7 mouse cellular contexts compared by ENCODE assay signal in genomic region chr7:143748041-143748868, GRCm38 (mm10). TPM values are rescaled to one million over a fixed set of nuclear protein-coding genes. Genes with fewer than 3 reads are reported as not detected.
DNase-seq lines count a peak whose midpoint lies in the region; ATAC-seq and TF ChIP-seq lines count a peak whose summit lies in the region.

No protein-coding gene starts in this region.

- H3K4me3 ChIP-seq in intestine, postnatal 0 days (ENCODE audit: low read depth, low read length): no peak overlapping the region
- 0 out of 2 replicates have a peak overlapping the region, but pooled peaks have one; percentile 5 for H3K4me3 ChIP-seq in midbrain, embryonic 14.5 days (replicated peaks; ENCODE audit: low read depth, low read length)

- WGBS in intestine, postnatal 0 days: 3% methylated on average over 16 of the region's 16 CpGs
- WGBS in midbrain, embryonic 14.5 days: 4% methylated on average over 16 of the region's 16 CpGs

- H3K27me3 ChIP-seq in intestine, postnatal 0 days (replicated peaks; ENCODE audit: control insufficient read depth, insufficient read depth, low read length): no peaks in the 10 kb centered on the region
- H3K27me3 ChIP-seq in midbrain, embryonic 14.5 days (ENCODE audit: control insufficient read depth, insufficient read depth, low read length): no peaks in the 10 kb centered on the region

- peak overlapping the region; percentile 50 for H3K4me2 ChIP-seq in intestine, postnatal 0 days (replicated peaks; ENCODE audit: low read depth)
- peak overlapping the region; percentile 48 for H3K4me2 ChIP-seq in midbrain, embryonic 14.5 days (ENCODE audit: low read length)

- no peak overlapping the region for H3K27ac ChIP-seq in intestine, postnatal 0 days (ENCODE audit: low read depth, low read length)
- H3K27ac ChIP-seq in midbrain, embryonic 14.5 days (replicated peaks; ENCODE audit: low read depth, low read length): peak overlapping the region; percentile 52

- peak; percentile 86 to 89 for DNase-seq in adrenal gland, adult 18-20 months (ENCODE audit: low spot score in 2 of 2)
- peak; percentile 81 for DNase-seq in embryo, embryonic 11.5 days (ENCODE audit: low read depth, low spot score)
- DNase-seq in left cerebral cortex, postnatal 36 days (ENCODE audit: low spot score in 2 of 2): peak; percentile 86 to 89
- DNase-seq in midbrain, embryonic 14.5 days: peak; percentile 94
- peak; percentile 61 to 83 for DNase-seq in spleen, adult 18-20 months

- ATAC-seq in granulocyte monocyte progenitor cell, adult 5-6 weeks (replicated peaks; ENCODE audit: poor library complexity, severe bottlenecking): peak; percentile 93
- ATAC-seq in intestine, postnatal 0 days: peak; percentile 41
- peak; percentile 86 for ATAC-seq in midbrain, embryonic 14.5 days (ENCODE audit: low FRiP score, low TSS enrichment)

- no peaks in the 10 kb centered on the region for H3K4me1 ChIP-seq in intestine, postnatal 0 days (replicated peaks; ENCODE audit: control insufficient read depth, insufficient read depth, low read length)
- no peaks in the 10 kb centered on the region; the same call in 1 of the 2 replicates for H3K4me1 ChIP-seq in midbrain, embryonic 14.5 days (ENCODE audit: control insufficient read depth, insufficient read depth, low read length)

- intact Hi-C loops in left cerebral cortex, postnatal 36 days (cut with DNase I): loop anchor here (1.0 to 5.0 kb wide), 2 partner anchors 42 to 166 kb away; no protein-coding TSS in a partner anchor

- H3K36me3 ChIP-seq in intestine, postnatal 0 days (ENCODE audit: control insufficient read depth, insufficient read depth): no peaks in the 10 kb centered on the region
- H3K36me3 ChIP-seq in midbrain, embryonic 14.5 days (ENCODE audit: control insufficient read depth, insufficient read depth, low read length): no peaks in the 10 kb centered on the region

- TF ChIP-seq CTCF in intestine, postnatal 0 days (IDR thresholded peaks at IDR 0.05; ENCODE audit: low read depth): peak; percentile 93

- H3K9me3 ChIP-seq in intestine, postnatal 0 days (ENCODE audit: control insufficient read depth): no peaks in the 10 kb centered on the region
- no peaks in the 10 kb centered on the region for H3K9me3 ChIP-seq in midbrain, embryonic 14.5 days (ENCODE audit: control insufficient read depth, low read length)

- no peak overlapping the region for H3K9ac ChIP-seq in intestine, postnatal 0 days (ENCODE audit: low read depth, low read length)
- H3K9ac ChIP-seq in midbrain, embryonic 14.5 days (replicated peaks; ENCODE audit: low read length): peak overlapping the region; percentile 39; the same call in 1 of the 2 replicates

RNA-seq across cellular contexts. Expression of gene Osbpl5, which starts 8.5 kb away (rescaled TPM):
- 10 to 100 TPM; 24.5 to 29.1 TPM for total RNA-seq in adrenal gland, adult 18-20 months (2021)
- 3.9 and 5.2 TPM in 2 replicates for total RNA-seq in granulocyte monocyte progenitor cell, adult 5-6 weeks (2014; fragmentation: Nextera tagmentation)
- total RNA-seq in granulocyte monocyte progenitor cell, adult 5-6 weeks (2017): 7.5 and 16.6 TPM in 2 replicates
- polyA plus RNA-seq in intestine, postnatal 0 days (2015; fragmentation: Nextera tagmentation; extraction: Ambion mirVana): 11.3 and 13.1 TPM in 2 replicates
- 10 to 100 TPM; 31.3 to 43.6 TPM for total RNA-seq in left cerebral cortex, postnatal 36 days (2021)
- polyA plus RNA-seq in midbrain, embryonic 14.5 days (2014; fragmentation: Nextera tagmentation; extraction: Ambion mirVana): 30.1 and 33.2 TPM in 2 replicates

RNA-seq across cellular contexts. Expression of gene Mrgprg, which starts 18.5 kb away (rescaled TPM):
- total RNA-seq in adrenal gland, adult 18-20 months (2021): 1 to 10 TPM; 1.7 to 2.2 TPM
- not detected in 2 replicates for total RNA-seq in granulocyte monocyte progenitor cell, adult 5-6 weeks (2014; fragmentation: Nextera tagmentation)
- total RNA-seq in granulocyte monocyte progenitor cell, adult 5-6 weeks (2017): not detected in 2 replicates
- polyA plus RNA-seq in intestine, postnatal 0 days (2015; fragmentation: Nextera tagmentation; extraction: Ambion mirVana): not detected in 2 replicates
- not detected for total RNA-seq in left cerebral cortex, postnatal 36 days (2021)
- not detected in 2 replicates for polyA plus RNA-seq in midbrain, embryonic 14.5 days (2014; fragmentation: Nextera tagmentation; extraction: Ambion mirVana)

RNA-seq across cellular contexts. Expression of gene Mrgpre, which starts 36.0 kb away (rescaled TPM):
- total RNA-seq in adrenal gland, adult 18-20 months (2021): 1 to 10 TPM; 2.3 to 2.9 TPM
- total RNA-seq in granulocyte monocyte progenitor cell, adult 5-6 weeks (2014; fragmentation: Nextera tagmentation): 2.6 and 2.9 TPM in 2 replicates
- total RNA-seq in granulocyte monocyte progenitor cell, adult 5-6 weeks (2017): 0.34 and 0.41 TPM in 2 replicates
- polyA plus RNA-seq in intestine, postnatal 0 days (2015; fragmentation: Nextera tagmentation; extraction: Ambion mirVana): 1.0 and 1.5 TPM in 2 replicates
- total RNA-seq in left cerebral cortex, postnatal 36 days (2021): 1 to 10 TPM; 6.7 to 7.1 TPM
- 6.9 and 7.2 TPM in 2 replicates for polyA plus RNA-seq in midbrain, embryonic 14.5 days (2014; fragmentation: Nextera tagmentation; extraction: Ambion mirVana)

Comparison
In these comparisons a context has a peak if more than half of its experiments do, and no peak if none do; other contexts are left out.
1. ATAC-seq: peak in every context shown above with its lines; median percentile 93 in granulocyte monocyte progenitor cell, adult 5-6 weeks; 86 in midbrain, embryonic 14.5 days; 41 in intestine, postnatal 0 days.